Mouse (Mus musculus): Measurements from ENCODE around the gene Ltb.

The Ltb gene

GRCm38 (mm10) chr17:35194844-35195630 is 798 bp downstream of the Ltb start:
- DNase-seq (ENCODE audit: low spot score in 2 of 2): no peak

DNA sequence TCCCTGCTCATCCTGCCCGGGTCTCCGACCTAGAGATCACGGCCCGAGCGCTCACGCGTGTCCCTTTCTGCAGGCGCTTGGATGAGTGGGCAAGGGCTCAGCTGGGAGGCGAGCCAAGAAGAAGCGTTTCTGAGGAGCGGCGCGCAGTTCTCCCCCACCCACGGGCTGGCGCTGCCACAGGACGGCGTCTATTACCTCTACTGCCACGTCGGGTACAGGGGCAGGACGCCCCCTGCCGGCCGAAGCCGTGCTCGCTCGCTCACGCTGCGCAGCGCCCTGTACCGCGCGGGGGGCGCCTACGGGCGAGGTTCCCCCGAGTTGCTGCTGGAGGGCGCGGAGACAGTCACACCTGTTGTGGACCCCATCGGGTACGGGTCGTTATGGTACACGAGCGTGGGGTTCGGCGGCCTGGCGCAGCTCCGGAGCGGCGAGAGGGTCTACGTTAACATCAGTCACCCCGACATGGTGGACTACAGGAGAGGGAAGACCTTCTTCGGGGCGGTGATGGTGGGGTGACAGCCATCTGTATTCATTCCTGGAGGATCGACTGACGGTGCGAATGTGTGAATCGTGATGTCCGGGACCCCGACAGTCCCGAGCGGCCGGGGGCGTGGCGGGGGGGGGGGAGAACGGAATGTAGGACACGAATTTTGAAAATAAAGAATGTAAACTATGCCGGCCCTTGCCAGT is 1.5 kb downstream of the Ltb start:
- DNase-seq (ENCODE audit: low spot score in 2 of 2): peak; percentile 82 to 83

GRCm38 (mm10) chr17:35196321-35196641 is 2.0 kb downstream of the Ltb start:
- no peak for DNase-seq (ENCODE audit: low spot score in 2 of 2)

GRCm38 (mm10) chr17:35197126-35197525 is 2.9 kb downstream of the Ltb start:
- DNase-seq (ENCODE audit: low spot score in 2 of 2): no peak

GRCm38 (mm10) chr17:35198029-35198428 is 3.8 kb downstream of the Ltb start:
- DNase-seq (ENCODE audit: low spot score in 2 of 2): no peak

DNA sequence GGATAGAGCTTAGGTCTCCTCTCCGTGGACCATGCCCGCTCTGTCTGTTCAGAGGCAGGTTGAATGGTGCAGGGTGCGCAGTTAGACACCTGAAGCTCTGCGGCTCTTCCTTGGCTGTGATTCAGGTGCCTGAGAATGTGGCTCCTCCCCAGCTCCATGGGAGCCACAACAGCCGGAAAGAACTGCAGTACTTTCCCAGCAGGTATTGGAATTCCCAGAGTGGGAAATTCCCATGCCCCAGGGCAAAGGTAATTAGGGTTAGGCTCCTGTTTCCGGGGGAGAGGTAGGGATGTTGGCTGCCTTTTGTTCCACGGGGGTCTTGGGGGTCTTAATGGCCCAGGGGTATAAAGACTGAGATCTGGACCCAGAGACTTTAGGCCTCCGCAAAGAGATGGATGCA is 4.7 kb downstream of the Ltb start:
- no peak for DNase-seq (ENCODE audit: low spot score in 2 of 2)

DNA sequence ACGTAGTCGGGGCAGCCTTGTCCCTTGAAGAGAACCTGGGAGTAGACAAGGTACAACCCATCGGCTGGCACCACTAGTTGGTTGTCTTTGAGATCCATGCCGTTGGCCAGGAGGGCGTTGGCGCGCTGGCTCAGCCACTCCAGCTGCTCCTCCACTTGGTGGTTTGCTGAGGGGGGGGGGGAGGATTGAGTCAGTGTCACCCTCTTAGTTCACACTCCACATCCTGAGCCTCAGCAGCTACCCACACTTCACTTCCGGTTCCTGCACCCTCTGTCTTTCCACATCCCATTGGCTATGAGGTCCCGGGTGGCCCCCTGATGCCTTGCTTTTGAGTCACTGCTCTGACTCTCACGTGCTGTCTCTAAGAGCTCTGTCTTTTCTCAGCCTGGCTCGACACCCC is 6.2 kb downstream of the Ltb start:
- no peak for DNase-seq (ENCODE audit: low spot score in 2 of 2)

DNA sequence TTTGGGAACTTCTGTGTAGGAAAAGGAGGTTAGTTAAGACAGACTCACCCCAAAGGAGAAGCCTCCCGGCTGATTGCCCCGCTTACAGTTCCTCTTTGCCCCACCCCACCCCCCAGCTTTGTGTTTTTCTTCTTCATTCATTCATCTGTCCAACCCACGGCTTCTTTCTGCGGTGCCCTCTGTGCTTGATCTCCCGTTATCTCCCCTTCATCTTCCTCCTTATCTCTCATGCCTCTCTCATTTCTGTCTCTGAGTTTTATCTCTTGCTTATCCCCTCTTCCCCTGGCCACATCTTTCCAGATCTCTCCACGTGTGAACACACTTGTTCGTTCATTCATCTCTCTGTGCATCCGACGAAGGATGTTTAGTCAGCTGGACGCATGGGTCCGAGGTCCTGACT is 6.9 kb downstream of the Ltb start:
- no peak for DNase-seq (ENCODE audit: low spot score in 2 of 2)

DNA sequence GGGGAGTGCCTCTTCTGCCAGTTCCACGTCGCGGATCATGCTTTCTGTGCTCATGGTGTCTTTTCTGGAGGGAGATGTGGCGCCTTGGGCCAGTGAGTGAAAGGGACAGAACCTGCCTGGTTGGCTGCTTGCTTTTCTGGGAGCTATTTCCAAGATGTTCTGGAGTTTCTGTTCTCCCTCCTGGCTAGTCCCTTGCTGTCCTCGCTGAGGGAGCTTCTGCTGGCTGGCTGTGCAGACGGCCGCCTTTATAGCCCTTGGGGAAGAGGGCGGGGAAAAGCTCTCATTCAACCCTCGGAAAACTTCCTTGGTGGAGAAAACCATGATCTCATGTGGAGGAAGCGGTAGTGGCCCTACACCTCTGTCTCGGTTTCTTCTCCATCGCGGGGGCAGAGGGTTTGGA is 7.5 kb downstream of the Ltb start, which contains the start of gene Tnf:
TSS of gene Tnf (minus strand) at position 221 of the 400 bp plus-strand sequence.
- DNase-seq (ENCODE audit: low spot score in 2 of 2): no peak

- no peak for DNase-seq (ENCODE audit: low spot score in 2 of 2)
These were observed 8.2 kb downstream of the Ltb start for GRCm38 (mm10) chr17:35202442-35202841.

DNA sequence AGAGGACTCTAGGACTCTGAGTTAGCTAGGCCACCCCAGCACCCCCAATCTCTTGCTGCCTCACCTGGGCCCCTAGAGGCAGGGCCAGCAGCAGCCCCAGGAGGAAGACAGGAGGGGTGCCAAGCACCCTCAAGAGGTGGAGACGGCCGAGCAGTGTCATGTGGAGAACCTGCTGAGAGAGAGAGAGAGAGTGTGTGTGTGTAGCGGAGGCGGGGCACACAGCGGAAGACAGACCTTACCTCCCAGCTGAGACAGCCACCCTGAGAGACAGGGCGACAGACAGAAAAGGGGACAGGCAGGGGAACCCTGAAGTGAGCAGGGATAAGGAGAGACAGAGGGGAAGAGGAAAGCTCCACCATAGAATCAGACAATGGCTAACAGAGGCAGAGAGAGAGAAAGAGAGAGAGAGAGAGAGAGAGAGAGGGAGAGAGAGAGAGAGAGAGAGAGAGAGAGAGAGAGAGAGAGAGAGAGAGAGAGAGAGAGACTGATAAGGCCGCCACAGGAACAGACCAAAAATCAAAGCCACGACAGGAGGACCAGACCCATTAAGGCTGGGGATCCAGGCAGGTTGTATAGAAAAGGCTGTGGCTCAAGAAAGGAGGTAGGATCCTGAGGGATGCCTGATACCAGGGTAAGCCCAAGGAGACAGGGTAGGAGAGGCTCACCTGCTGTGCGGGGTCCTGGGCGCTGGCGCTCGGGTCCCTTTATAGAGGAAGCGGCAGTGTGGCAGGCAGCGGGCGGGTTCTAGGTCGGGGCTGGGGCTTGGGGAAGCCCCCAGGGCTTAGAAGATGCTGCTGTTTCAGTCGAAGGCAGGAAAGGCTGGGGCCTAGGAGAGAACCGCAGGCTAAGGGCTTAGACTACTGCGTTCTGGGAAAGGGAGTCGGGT is 10.5 kb downstream of the Ltb start, which contains the start of gene Lta:
TSS of gene Lta (minus strand) at position 858 of the 886 bp plus-strand sequence.
- DNase-seq (ENCODE audit: low spot score in 2 of 2): no peak

- DNase-seq (ENCODE audit: low spot score in 2 of 2): no peak
These were observed 11.1 kb downstream of the Ltb start for GRCm38 (mm10) chr17:35205380-35205769.

GRCm38 (mm10) chr17:35209785-35210535 is 15.7 kb downstream of the Ltb start:
- no peak for DNase-seq (ENCODE audit: low spot score in 2 of 2)

GRCm38 (mm10) chr17:35210593-35210992 is 16.4 kb downstream of the Ltb start:
- DNase-seq (ENCODE audit: low spot score in 2 of 2): no peak

- no peak for DNase-seq (ENCODE audit: low spot score in 2 of 2)
These were observed 18.8 kb downstream of the Ltb start for GRCm38 (mm10) chr17:35213071-35213470.

DNA sequence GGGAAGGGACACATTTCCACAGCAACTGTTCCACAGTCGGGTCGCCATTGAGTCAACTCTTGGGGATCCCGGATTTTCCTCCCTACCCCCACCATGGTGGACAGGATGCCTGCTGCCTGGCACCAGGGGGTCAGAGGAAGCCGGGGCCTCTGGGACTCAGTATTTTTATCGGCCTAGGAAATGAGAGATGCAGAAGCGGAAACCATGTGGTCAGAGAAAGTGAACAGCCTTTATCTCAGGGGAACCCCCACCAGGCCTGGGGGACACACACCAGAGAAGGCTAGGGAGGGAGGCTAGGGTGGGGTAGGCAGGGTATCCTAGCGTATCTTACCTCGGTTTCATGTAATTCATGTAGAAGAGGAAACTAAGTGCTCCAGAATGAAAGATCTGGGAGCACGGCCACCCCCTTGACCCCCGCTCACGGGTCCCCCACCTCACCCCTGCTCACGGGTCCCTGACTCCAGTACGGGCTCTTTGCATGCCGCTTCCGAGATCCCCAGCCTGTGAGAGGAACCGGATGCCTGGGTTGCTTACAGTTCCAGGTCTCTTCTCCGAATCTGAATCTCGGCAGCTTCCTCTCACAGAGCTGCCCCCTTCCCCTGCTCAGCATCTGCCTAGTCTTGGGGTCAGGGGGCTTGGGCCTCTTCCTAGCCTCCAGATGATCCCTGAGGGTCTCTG is 24.4 kb downstream of the Ltb start:
- DNase-seq (ENCODE audit: low spot score in 2 of 2): no peak

GRCm38 (mm10) chr17:35219601-35220041 is 25.4 kb downstream of the Ltb start:
- no peak for DNase-seq (ENCODE audit: low spot score in 2 of 2)

GRCm38 (mm10) chr17:35220156-35220952 is 26.1 kb downstream of the Ltb start, which contains the start of gene Gm16181:
Gm16181 (plus strand) TSS chr17:35220834.
- DNase-seq (ENCODE audit: low spot score in 2 of 2): no peak

DNA sequence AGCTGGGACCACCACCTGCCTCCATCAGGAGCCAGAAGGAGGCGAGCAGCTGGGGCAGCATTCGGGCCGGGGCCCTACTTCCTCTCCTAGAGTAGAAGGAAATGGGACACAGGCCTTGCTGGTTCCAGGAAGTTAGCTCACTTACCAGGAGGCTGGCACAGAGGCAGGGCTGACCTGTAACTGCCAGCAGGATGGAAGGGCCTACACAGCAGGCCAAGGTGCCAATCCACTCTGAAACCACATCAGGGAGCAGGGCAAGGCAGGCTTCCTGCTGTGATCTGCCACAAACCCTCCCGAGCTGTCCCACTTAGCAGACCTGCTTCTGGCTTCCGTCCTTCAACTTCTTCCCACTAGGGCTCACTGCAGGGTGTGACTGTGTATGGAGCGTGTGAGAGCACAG is 28.1 kb downstream of the Ltb start:
- no peak for DNase-seq (ENCODE audit: low spot score in 2 of 2)

GRCm38 (mm10) chr17:35224641-35225040 is 30.4 kb downstream of the Ltb start:
- no peak for DNase-seq (ENCODE audit: low spot score in 2 of 2)

Data from right cerebral cortex, adult 2 months (tissue).